Mouse (Mus musculus): ENCODE measurements around the gene Ifna6. TPM values are rescaled to one million over a fixed set of nuclear protein-coding genes. Genes with fewer than 3 reads are reported as not detected.
"Not testable (repeated sequence)": the region's sequence is repeated elsewhere in the genome, so short reads cannot be mapped to it uniquely, and the experiment has no call there.

The Ifna6 gene
- polyA plus RNA-seq, 1 experiment from 2014 or later, result not detected

- Histone ChIP-seq H3K36me3 (ENCODE audit: control insufficient read depth, insufficient read depth, low read length) (no peaks in the 10 kb centered on the region), H3K27ac (replicated peaks in 1 of 2; ENCODE audit: control insufficient read depth in 1 of 2, insufficient read depth in 1 of 2, low read depth in 2 of 2, low read length in 2 of 2) (no peak within 1 kb of the TSS), H3K4me2 (ENCODE audit: low read length) (no peak within 1 kb of the TSS), H3K4me1 (ENCODE audit: control insufficient read depth in 2 of 2, insufficient read depth in 2 of 2, low read length in 2 of 2) (no peaks in the 10 kb centered on the region), H3K4me3 (ENCODE audit: control insufficient read depth in 1 of 2, insufficient read depth in 1 of 2, low read depth in 1 of 2, low read length in 2 of 2) (no peak within 1 kb of the TSS), H3K9ac (ENCODE audit: low read length) (no peak within 1 kb of the TSS), H3K27me3 (ENCODE audit: control insufficient read depth, insufficient read depth, low read length) (no peaks in the 10 kb centered on the region), H3K9me3 (ENCODE audit: control insufficient read depth, low read length) (no peaks in the 10 kb centered on the region)
- ATAC-seq (ENCODE audit: insufficient number of reproducible peaks, insufficient read depth, low FRiP score, low read depth), result no peak
- 63% methylated on average over 1 of the region's 1 CpGs for WGBS
Observed at GRCm38 (mm10) chr4:88819659-88820058, 7.6 kb upstream of the Ifna6 start, which contains the start of gene Ifna11. Gene Ifna11, plus strand, starts transcription at chr4:88819959.

- H3K27me3 ChIP-seq (ENCODE audit: control insufficient read depth, insufficient read depth, low read length), result no peaks in the 10 kb centered on the region
- no peak overlapping the region for H3K9ac ChIP-seq (ENCODE audit: low read length)
- no peak overlapping the region for H3K27ac ChIP-seq (replicated peaks in 1 of 2; ENCODE audit: control insufficient read depth in 1 of 2, insufficient read depth in 1 of 2, low read depth in 2 of 2, low read length in 2 of 2)
- no peaks in the 10 kb centered on the region for H3K4me1 ChIP-seq (ENCODE audit: control insufficient read depth in 2 of 2, insufficient read depth in 2 of 2, low read length in 2 of 2)
- WGBS, result 23% methylated on average over 4 of the region's 4 CpGs
- H3K4me3 ChIP-seq (ENCODE audit: control insufficient read depth in 1 of 2, insufficient read depth in 1 of 2, low read depth in 1 of 2, low read length in 2 of 2), result no peak overlapping the region
- H3K36me3 ChIP-seq (ENCODE audit: control insufficient read depth, insufficient read depth, low read length), result no peaks in the 10 kb centered on the region
- no peaks in the 10 kb centered on the region for H3K9me3 ChIP-seq (ENCODE audit: control insufficient read depth, low read length)
- no peak overlapping the region for H3K4me2 ChIP-seq (ENCODE audit: low read length)
- no peak for ATAC-seq (ENCODE audit: insufficient number of reproducible peaks, insufficient read depth, low FRiP score, low read depth)
Observed at GRCm38 (mm10) chr4:88822995-88823394, 4.2 kb upstream of the Ifna6 start.

- 17% methylated on average over 4 of the region's 4 CpGs for WGBS
- ATAC-seq (ENCODE audit: insufficient number of reproducible peaks, insufficient read depth, low FRiP score, low read depth), result no peak
- no peak overlapping the region for H3K4me2 ChIP-seq (ENCODE audit: low read length)
Observed at GRCm38 (mm10) chr4:88830523-88830922, 3.3 kb downstream of the Ifna6 start.

GRCm38 (mm10) chr4:88835225-88835624 lies 8.0 kb downstream of the Ifna6 start, which contains the start of gene Ifna5:
Gene Ifna5, plus strand, starts transcription at chr4:88835525.
- H3K9me3 ChIP-seq (ENCODE audit: control insufficient read depth, low read length); H3K4me2 ChIP-seq (ENCODE audit: low read length); H3K27me3 ChIP-seq (ENCODE audit: control insufficient read depth, insufficient read depth, low read length); ATAC-seq (ENCODE audit: insufficient number of reproducible peaks, insufficient read depth, low FRiP score, low read depth); H3K27ac ChIP-seq (replicated peaks in 1 of 2; ENCODE audit: control insufficient read depth in 1 of 2, insufficient read depth in 1 of 2, low read depth in 2 of 2, low read length in 2 of 2); H3K4me1 ChIP-seq (ENCODE audit: control insufficient read depth in 2 of 2, insufficient read depth in 2 of 2, low read length in 2 of 2); H3K36me3 ChIP-seq (ENCODE audit: control insufficient read depth, insufficient read depth, low read length); H3K9ac ChIP-seq (ENCODE audit: low read length); H3K4me3 ChIP-seq (ENCODE audit: control insufficient read depth in 1 of 2, insufficient read depth in 1 of 2, low read depth in 1 of 2, low read length in 2 of 2): not testable (repeated sequence)
- WGBS, result 85% methylated on average over 1 of the region's 1 CpGs

More at GRCm38 (mm10) chr4:88830523-88830922, 3.3 kb downstream of the Ifna6 start:
- no peaks in the 10 kb centered on the region for H3K4me1 ChIP-seq (ENCODE audit: control insufficient read depth in 2 of 2, insufficient read depth in 2 of 2, low read length in 2 of 2)
- no peak overlapping the region for H3K9ac ChIP-seq (ENCODE audit: low read length)
- no peaks in the 10 kb centered on the region for H3K36me3 ChIP-seq (ENCODE audit: control insufficient read depth, insufficient read depth, low read length)
- no peak overlapping the region for H3K27ac ChIP-seq (replicated peaks in 1 of 2; ENCODE audit: control insufficient read depth in 1 of 2, insufficient read depth in 1 of 2, low read depth in 2 of 2, low read length in 2 of 2)
- H3K4me3 ChIP-seq (ENCODE audit: control insufficient read depth in 1 of 2, insufficient read depth in 1 of 2, low read depth in 1 of 2, low read length in 2 of 2), result no peak overlapping the region
- no peaks in the 10 kb centered on the region for H3K27me3 ChIP-seq (ENCODE audit: control insufficient read depth, insufficient read depth, low read length)
- no peaks in the 10 kb centered on the region for H3K9me3 ChIP-seq (ENCODE audit: control insufficient read depth, low read length)

- no peak overlapping the region for H3K27ac ChIP-seq (replicated peaks in 1 of 2; ENCODE audit: control insufficient read depth in 1 of 2, insufficient read depth in 1 of 2, low read depth in 2 of 2, low read length in 2 of 2)
- H3K9ac ChIP-seq (ENCODE audit: low read length), result no peak overlapping the region
- no peaks in the 10 kb centered on the region for H3K36me3 ChIP-seq (ENCODE audit: control insufficient read depth, insufficient read depth, low read length)
- no peaks in the 10 kb centered on the region for H3K27me3 ChIP-seq (ENCODE audit: control insufficient read depth, insufficient read depth, low read length)
- no peak for ATAC-seq (ENCODE audit: insufficient number of reproducible peaks, insufficient read depth, low FRiP score, low read depth)
- no peak overlapping the region for H3K4me3 ChIP-seq (ENCODE audit: control insufficient read depth in 1 of 2, insufficient read depth in 1 of 2, low read depth in 1 of 2, low read length in 2 of 2)
- H3K4me1 ChIP-seq (ENCODE audit: control insufficient read depth in 2 of 2, insufficient read depth in 2 of 2, low read length in 2 of 2), result no peaks in the 10 kb centered on the region
- H3K9me3 ChIP-seq (ENCODE audit: control insufficient read depth, low read length), result no peaks in the 10 kb centered on the region
- no peak overlapping the region for H3K4me2 ChIP-seq (ENCODE audit: low read length)
- 42% methylated on average over 3 of the region's 3 CpGs for WGBS
Observed at GRCm38 (mm10) chr4:88838828-88839227, 11.6 kb downstream of the Ifna6 start.

- Histone ChIP-seq H3K4me1 (ENCODE audit: control insufficient read depth in 2 of 2, insufficient read depth in 2 of 2, low read length in 2 of 2) (no peaks in the 10 kb centered on the region), H3K27me3 (ENCODE audit: control insufficient read depth, insufficient read depth, low read length) (no peaks in the 10 kb centered on the region), H3K9me3 (ENCODE audit: control insufficient read depth, low read length) (no peaks in the 10 kb centered on the region), H3K4me3 (ENCODE audit: control insufficient read depth in 1 of 2, insufficient read depth in 1 of 2, low read depth in 1 of 2, low read length in 2 of 2) (no peak overlapping the region), H3K36me3 (ENCODE audit: control insufficient read depth, insufficient read depth, low read length) (no peaks in the 10 kb centered on the region), H3K9ac (ENCODE audit: low read length) (no peak overlapping the region), H3K27ac (replicated peaks in 1 of 2; ENCODE audit: control insufficient read depth in 1 of 2, insufficient read depth in 1 of 2, low read depth in 2 of 2, low read length in 2 of 2) (no peak overlapping the region), H3K4me2 (ENCODE audit: low read length) (no peak overlapping the region)
- ATAC-seq (ENCODE audit: insufficient number of reproducible peaks, insufficient read depth, low FRiP score, low read depth), result no peak
- 52% methylated on average over 3 of the region's 3 CpGs for WGBS
Observed at GRCm38 (mm10) chr4:88840058-88840457, 12.8 kb downstream of the Ifna6 start.

GRCm38 (mm10) chr4:88841438-88841911 lies 14.3 kb downstream of the Ifna6 start, which contains the start of gene Ifna4:
Gene Ifna4, plus strand, starts transcription at chr4:88841861.
- Histone ChIP-seq H3K4me1 (ENCODE audit: control insufficient read depth in 2 of 2, insufficient read depth in 2 of 2, low read length in 2 of 2) (no peaks in the 10 kb centered on the region), H3K9me3 (ENCODE audit: control insufficient read depth, low read length) (no peaks in the 10 kb centered on the region), H3K27me3 (ENCODE audit: control insufficient read depth, insufficient read depth, low read length) (no peaks in the 10 kb centered on the region), H3K4me2 (ENCODE audit: low read length) (no peak within 1 kb of the TSS), H3K9ac (ENCODE audit: low read length) (no peak within 1 kb of the TSS), H3K27ac (replicated peaks in 1 of 2; ENCODE audit: control insufficient read depth in 1 of 2, insufficient read depth in 1 of 2, low read depth in 2 of 2, low read length in 2 of 2) (no peak within 1 kb of the TSS), H3K36me3 (ENCODE audit: control insufficient read depth, insufficient read depth, low read length) (no peaks in the 10 kb centered on the region), H3K4me3 (ENCODE audit: control insufficient read depth in 1 of 2, insufficient read depth in 1 of 2, low read depth in 1 of 2, low read length in 2 of 2) (no peak within 1 kb of the TSS)
- 37% methylated on average over 2 of the region's 2 CpGs for WGBS
- ATAC-seq (ENCODE audit: insufficient number of reproducible peaks, insufficient read depth, low FRiP score, low read depth), result no peak

GRCm38 (mm10) chr4:88845334-88845733 lies 18.1 kb downstream of the Ifna6 start:
- WGBS, result 27% methylated on average over 2 of the region's 2 CpGs
- no peak overlapping the region for H3K27ac ChIP-seq (replicated peaks in 1 of 2; ENCODE audit: control insufficient read depth in 1 of 2, insufficient read depth in 1 of 2, low read depth in 2 of 2, low read length in 2 of 2)
- no peak overlapping the region for H3K9ac ChIP-seq (ENCODE audit: low read length)
- ATAC-seq (ENCODE audit: insufficient number of reproducible peaks, insufficient read depth, low FRiP score, low read depth), result no peak
- H3K4me3 ChIP-seq (ENCODE audit: control insufficient read depth in 1 of 2, insufficient read depth in 1 of 2, low read depth in 1 of 2, low read length in 2 of 2), result no peak overlapping the region
- H3K36me3 ChIP-seq (ENCODE audit: control insufficient read depth, insufficient read depth, low read length), result no peaks in the 10 kb centered on the region
- no peak overlapping the region for H3K4me2 ChIP-seq (ENCODE audit: low read length)
- no peaks in the 10 kb centered on the region for H3K9me3 ChIP-seq (ENCODE audit: control insufficient read depth, low read length)
- no peaks in the 10 kb centered on the region for H3K27me3 ChIP-seq (ENCODE audit: control insufficient read depth, insufficient read depth, low read length)
- H3K4me1 ChIP-seq (ENCODE audit: control insufficient read depth in 2 of 2, insufficient read depth in 2 of 2, low read length in 2 of 2), result no peaks in the 10 kb centered on the region
